Mouse (Mus musculus) embryo, embryonic 10 days (tissue): Measurements from ENCODE around the gene 1700093K21Rik.
"Not testable (repeated sequence)": the region's sequence is repeated elsewhere in the genome, so short reads cannot be mapped to it uniquely, and the experiment has no call there.

Source experiments
- DNase-seq: peaks from one replicate; pipeline ENCODE4 v3.0.0-alpha.2; 2015; ENCODE audit warnings: low spot score

The 1700093K21Rik gene

DNA sequence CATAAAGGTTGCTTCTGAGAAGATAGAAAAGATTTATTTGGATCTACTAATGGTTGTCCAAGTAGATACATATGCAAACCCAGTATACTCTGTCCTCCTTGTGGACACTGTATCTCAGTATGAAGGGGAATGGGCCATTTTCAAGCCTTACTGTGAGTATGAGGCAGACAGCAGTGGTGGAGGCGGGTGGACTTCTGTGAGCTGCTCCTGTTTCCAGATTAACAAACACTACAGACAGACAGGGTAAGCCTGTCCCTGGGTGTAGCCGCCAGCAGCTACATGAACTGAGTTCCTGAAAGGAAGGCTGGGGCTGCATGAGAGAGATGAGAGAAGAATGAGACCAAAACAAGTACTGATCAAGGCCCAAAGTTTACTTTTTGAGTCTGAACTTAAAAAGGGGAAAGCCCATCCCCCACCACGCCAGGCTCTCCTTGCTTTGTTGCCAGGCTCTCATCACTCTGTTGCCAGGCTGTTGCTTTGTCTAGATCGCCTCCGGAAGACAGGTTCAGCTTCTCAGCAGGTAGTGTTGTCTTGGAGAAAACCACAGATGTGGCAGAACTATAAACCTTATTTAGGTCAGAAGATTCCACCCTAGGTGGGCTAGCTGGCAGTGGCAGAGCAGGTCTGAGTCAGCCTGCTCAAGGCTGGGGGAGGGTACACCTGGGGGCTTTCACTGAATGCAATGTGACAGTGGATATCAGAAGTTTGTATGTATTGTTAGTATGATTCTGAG is at the start of gene 1700093K21Rik:
Gene 1700093K21Rik, minus strand, starts transcription at position 683 of the 733 bp plus-strand sequence.
- DNase-seq = no peak

DNA sequence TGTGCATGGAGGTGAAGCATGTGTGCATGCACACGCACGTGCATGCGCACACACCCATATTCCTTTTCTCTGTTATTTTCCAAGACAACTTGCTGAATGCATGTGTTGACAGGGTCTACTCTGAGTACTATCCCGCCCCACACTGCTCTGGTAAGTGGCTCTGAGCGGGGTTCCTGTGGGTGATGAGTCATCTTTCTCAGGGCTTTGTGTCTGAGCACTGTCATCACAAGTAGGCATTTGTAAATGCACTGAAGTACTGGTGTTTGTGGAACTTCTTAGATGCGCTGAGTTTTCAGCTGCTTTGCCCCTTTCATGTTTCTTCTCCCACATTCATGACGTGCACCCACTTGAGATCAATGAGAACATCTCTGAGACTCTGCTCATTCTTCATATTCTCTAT is 49.2 kb upstream of the 1700093K21Rik start:
- DNase-seq = no peak

DNA sequence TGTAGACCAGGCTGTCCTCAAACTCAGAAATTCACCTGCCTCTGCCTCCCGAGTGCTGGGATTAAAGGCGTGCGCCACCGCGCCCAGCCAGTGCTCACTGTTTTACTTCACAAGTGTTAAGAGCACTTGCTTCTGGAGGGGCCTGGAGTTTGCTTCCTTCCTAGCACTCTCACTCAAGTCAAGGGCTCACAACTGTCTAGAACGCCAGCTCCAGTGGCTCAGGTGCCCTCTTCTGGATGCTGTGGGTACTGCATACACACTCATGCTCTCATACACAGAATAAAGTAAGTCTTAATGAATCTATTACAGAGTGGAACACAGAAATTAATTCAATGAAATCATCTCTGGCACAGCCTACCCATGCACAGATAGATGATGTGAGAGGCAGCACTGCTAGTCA is 44.8 kb upstream of the 1700093K21Rik start:
- peak; percentile 87 for DNase-seq

DNA sequence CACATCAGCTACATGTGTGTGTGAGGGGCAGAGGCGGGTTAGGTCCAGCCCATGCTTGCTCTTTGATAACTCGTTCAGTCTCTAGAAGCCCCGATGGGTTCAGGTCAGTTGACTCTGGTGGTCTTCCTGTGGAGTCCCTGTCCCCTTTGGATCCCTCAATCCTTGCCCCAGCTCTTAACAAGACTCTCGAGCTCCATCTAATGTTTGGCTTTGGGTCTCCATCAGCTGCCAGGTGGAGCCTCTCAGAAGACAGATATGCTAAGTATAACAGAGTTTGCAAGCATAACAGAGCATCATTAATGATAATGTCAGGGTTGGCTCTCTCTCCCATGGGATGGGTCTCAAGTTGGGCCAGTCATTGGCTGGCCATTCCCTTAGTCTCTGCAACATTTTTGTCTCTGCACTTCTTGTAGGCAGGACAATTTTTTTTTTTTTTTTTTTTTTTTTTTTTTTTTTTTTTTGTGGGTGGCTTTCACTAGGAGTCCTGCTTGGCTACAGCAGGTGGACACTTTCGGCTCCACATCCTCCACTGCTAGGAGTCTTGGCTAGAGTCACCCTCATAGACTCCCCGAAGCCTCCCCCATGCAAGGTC is 36.2 kb upstream of the 1700093K21Rik start:
- DNase-seq = no peak

DNA sequence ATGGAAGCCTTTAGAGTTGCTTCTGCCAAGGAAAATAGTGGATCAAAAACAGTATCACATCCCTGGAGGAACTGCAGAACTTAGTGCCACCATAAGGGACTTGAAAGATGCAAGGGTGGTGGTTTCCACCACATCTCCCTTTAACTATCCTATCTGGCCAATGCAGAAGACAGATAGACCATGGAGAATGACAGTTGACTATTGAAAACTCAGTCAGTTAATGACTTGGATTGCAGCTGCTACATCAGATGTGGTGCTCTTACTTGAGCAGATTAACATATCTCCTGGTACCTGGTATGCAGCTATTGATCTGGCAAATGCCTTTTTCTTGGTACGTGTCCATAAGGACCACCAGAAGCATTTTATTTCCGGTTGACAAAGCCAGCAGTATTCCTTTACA is 16.5 kb upstream of the 1700093K21Rik start:
- no peak for DNase-seq

DNA sequence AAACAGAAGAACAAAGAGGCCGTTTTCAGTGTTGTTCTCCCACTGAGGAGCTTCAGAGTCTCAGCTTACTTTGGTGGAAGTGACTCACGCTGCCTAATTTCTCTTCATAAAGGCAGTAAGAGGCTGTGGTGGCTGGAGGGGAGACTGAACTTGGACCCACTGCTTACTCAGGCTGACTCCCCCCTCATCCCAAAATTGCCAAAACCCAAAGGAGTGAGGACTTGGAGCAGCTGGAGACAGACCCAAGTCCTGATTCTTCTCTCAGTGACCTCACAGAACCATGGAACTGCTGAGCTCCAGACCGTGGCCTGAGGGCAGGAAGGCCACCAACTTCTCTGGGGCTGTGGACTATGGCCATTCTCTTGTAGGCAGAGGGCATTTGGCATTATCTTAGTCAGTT is 2.0 kb downstream of the 1700093K21Rik start:
- no peak for DNase-seq

- no peak for DNase-seq
Measured at GRCm38 (mm10) chr11:23515315-23515714, 5.6 kb downstream of the 1700093K21Rik start.

DNA sequence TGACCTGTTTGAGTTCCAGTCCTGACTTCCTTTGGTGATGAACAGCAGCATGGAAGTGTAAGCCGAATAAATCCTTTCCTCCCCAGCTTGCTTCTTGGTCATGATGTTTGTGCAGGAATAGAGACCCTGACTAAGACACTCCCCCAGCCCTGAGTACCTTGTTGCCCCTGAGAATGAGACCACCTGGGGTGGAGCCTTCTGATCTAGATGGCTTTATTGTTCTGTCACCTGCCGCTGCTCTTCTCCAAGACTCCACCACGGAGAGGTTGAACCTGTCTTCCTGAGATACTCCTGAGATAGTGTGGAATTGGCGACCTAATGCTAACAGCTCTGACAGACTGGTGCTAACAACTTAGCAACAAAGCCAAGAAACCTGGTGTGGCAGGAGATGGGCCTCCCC is 6.2 kb downstream of the 1700093K21Rik start:
- DNase-seq = not testable (repeated sequence)

DNA sequence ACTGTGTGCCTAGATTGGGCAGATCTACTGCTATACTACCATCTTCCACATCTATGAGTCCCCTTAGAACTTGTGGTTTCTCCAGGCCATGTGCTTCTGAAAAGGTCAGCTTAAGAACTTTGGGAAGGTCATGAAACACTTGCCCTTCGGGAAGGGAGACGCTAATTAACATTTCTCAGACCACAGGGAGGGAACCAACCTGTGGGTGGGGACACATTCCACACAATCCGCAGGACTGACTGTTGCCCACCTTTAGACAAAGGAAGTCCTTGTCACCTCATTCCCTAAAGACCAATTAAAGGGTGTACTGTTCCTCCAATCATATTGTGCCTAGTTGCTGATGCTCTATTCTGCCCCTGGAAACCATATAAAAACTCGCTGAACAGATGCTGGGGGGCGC is 16.2 kb downstream of the 1700093K21Rik start:
- DNase-seq = not testable (repeated sequence)

- no peak for DNase-seq
Measured at GRCm38 (mm10) chr11:23498609-23499008, 22.3 kb downstream of the 1700093K21Rik start.

DNA sequence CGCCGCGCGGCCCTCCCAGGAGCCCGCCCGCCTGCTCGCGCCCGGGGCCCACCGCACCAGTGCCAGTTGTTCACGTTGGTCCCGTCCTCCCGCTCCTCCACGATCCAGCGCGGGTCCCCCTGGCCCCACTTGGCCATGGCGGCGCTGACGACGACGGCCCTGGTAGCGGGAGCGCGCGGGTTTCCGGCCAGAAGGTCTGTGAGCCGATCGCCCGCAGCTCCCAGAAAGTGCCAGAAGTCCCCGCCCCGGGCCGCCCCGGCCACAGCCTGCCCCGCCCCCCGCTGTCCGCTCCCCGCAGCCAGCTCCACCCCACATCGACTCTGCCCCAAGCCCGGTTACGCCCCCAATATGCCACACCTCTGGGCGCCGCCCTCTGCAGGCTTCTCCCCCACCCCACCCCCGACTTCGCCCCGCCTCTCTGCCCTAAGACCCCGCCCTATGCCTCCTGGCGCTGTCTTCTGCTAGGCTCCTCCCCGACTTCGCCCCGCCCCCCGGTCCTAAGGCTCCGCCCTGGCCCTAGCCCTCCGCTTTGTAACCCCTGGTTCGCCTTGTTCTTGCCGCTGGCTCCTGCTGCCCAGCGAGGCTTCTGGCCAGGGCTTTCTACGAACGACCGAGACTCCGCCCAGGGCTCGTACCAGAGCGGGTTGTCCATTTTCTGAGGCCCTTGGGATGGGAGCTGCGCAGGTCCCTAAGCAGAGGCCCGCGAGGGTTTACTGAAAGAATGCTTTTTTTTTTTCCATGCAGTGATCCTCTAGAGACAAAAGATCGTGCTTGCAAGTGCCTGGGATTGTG is 23.0 kb downstream of the 1700093K21Rik start, which contains the start of gene Ahsa2:
Gene Ahsa2, minus strand, starts transcription at position 313 of the 792 bp plus-strand sequence.
- DNase-seq = peak; percentile 94

- DNase-seq = peak; percentile 92
Measured at GRCm38 (mm10) chr11:23497335-23497717, 23.6 kb downstream of the 1700093K21Rik start.

DNA sequence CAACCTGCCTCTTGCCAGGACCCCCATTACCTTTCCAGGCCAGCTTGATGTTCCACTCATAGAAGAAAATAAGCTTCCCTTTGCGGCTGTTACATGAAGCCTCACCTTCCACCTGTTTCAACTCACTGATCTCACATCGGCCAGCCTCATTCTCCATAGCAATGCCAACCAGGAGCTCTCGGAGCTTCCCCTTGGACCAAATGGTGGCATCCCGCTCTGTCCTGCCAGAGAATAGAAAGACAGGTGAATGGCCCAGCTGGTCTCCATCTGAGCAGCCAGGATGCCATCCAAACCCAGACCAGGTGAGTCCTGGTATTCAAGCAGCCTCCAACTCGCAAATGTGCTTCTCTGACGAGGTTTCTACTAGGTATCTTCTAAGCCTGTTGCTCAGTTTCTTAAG is 24.3 kb downstream of the 1700093K21Rik start:
- no peak for DNase-seq

DNA sequence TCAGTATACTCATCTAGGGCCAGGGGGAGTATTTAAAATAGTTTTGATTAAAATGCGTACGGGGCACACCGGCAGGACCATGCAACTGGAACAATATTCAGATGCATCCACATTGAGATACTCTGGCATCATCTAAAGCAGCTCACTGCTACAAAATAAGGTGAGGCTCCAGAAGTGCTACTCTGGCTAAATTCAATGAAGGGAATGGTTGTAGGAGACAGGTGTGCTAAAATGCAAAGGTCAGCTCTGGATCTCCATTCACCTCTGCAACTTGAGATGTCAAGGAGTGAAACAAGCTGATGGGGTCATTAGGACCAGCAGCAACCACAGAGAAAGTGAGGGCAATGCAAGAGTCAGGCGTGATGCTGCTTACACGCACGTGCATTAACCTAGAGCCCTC is 25.7 kb downstream of the 1700093K21Rik start:
- no peak for DNase-seq

- DNase-seq = no peak
Measured at GRCm38 (mm10) chr11:23492048-23492790, 28.7 kb downstream of the 1700093K21Rik start.

DNA sequence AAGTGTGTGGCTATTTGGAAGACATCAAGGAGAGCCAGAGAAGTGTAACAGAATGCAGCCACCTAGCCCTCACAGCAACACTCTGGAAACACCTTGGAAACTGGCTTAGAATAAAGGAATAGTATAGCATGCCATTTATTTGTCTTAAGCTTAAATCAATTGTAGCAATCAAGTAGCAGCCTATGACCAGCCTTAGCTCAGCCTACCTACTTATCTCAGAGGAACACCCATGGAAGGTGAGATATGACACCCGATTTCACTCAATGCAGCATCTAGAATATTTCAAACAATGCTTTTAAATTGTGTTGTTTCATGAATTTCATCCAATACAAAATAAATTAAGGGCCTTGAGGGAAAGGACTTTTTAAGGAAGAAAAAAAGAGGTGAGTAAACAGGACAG is 31.0 kb downstream of the 1700093K21Rik start:
- DNase-seq = no peak
